Mouse (Mus musculus) liver, adult 2 months (tissue): ENCODE measurements at regions not wholly inside any gene's neighbourhood (a gene's known extent, or its start where the extent isn't known, plus 50 kb on each side); places are given as distances from the start of the nearest gene placed in this dataset.
A peak's percentile ranks its signal among the peaks of the same experiment; 100 is the strongest.

Source experiments
- DNase-seq: peaks from one replicate; pipeline ENCODE4 v3.0.0-alpha.2; 2011; ENCODE audit warnings: low read depth, low spot score; ENCODE audit errors: extremely low read depth
- H3K27ac ChIP-seq: fragments of 200-500 bp; replicated peaks from 2 replicates; pipeline ENCODE4 v1.5.1; 2012; ENCODE audit warnings: low read depth, mild to moderate bottlenecking, control low read depth, inconsistent platforms, low read length; ENCODE audit not compliant: insufficient read depth
- H3K27me3 ChIP-seq: fragments of 200-500 bp; 2 replicates; pipeline ENCODE4 v1.6.1; 2012; ENCODE audit warnings: mild to moderate bottlenecking, moderate library complexity, low read length, inconsistent platforms; ENCODE audit not compliant: control insufficient read depth, insufficient read depth
- H3K36me3 ChIP-seq: fragments of 200-500 bp; 2 replicates; pipeline ENCODE4 v1.6.1; 2012; ENCODE audit warnings: low read length, inconsistent platforms; ENCODE audit not compliant: control insufficient read depth, insufficient read depth
- H3K4me1 ChIP-seq: fragments of 200-500 bp; 2 replicates; pipeline ENCODE4 v1.6.1; 2011; ENCODE audit warnings: low read length; ENCODE audit not compliant: control insufficient read depth, insufficient read depth
- H3K4me3 ChIP-seq: fragments of 200-500 bp; 2 replicates; pipeline ENCODE4 v1.5.1; 2011; ENCODE audit warnings: low read depth, mild to moderate bottlenecking, control low read depth, low read length, moderate library complexity; ENCODE audit not compliant: insufficient read depth
- H3K79me2 ChIP-seq: fragments of 200-500 bp; 2 replicates; pipeline ENCODE4 v1.6.1; 2012; ENCODE audit warnings: inconsistent platforms, mild to moderate bottlenecking, low read length, moderate library complexity; ENCODE audit not compliant: control insufficient read depth, insufficient read depth
- H3K9ac ChIP-seq: fragments of 200-500 bp; 2 replicates; pipeline ENCODE4 v1.6.1; 2012; ENCODE audit warnings: low read depth, mild to moderate bottlenecking, control low read depth, inconsistent platforms, low read length
- CTCF ChIP-seq: fragments of 200-500 bp; IDR thresholded peaks from 2 replicates; pipeline ENCODE4 v1.5.1; 2011; ENCODE audit warnings: low read depth, low read length, control low read depth
- POLR2A ChIP-seq: fragments of 200-500 bp; IDR thresholded peaks from 2 replicates; pipeline ENCODE4 v1.6.1; 2011; ENCODE audit warnings: low read length, control low read depth; ENCODE audit not compliant: insufficient read depth; ENCODE audit errors: extremely low read depth
- WGBS: fragments of 180-500 bp; shearing (Covaris S2); methylation state at CpG from one replicate; pipeline ENCODE4 v1.1.7; 2018; 5-methylcytosine and 5-hydroxymethylcytosine counted together

GRCm38 (mm10) chr4:81005507-81006328 is 95.3 kb downstream of the Lurap1l start:
- no peak for DNase-seq
- 64% methylated on average over 7 of the region's 7 CpGs for WGBS
- Histone ChIP-seq H3K36me3 (no peaks in the 10 kb centered on the region), H3K4me3 (no peak overlapping the region), H3K4me1 (no peaks in the 10 kb centered on the region), H3K27me3 (no peaks in the 10 kb centered on the region), H3K27ac (no peak overlapping the region), H3K9ac (no peak overlapping the region), H3K79me2 (no peaks in the 10 kb centered on the region)
- no peak for TF ChIP-seq CTCF

- Histone ChIP-seq H3K27ac (no peak overlapping the region), H3K79me2 (no peaks in the 10 kb centered on the region), H3K36me3 (no peaks in the 10 kb centered on the region), H3K4me3 (no peak overlapping the region), H3K4me1 (no peaks in the 10 kb centered on the region), H3K27me3 (no peaks in the 10 kb centered on the region), H3K9ac (no peak overlapping the region)
- WGBS: 98% methylated on average over 1 of the region's 1 CpGs
- DNase-seq: no peak
- TF ChIP-seq POLR2A: no peak
- TF ChIP-seq CTCF: no peak
Measured at GRCm38 (mm10) chr4:81006546-81006945, 96.1 kb downstream of the Lurap1l start.

DNA sequence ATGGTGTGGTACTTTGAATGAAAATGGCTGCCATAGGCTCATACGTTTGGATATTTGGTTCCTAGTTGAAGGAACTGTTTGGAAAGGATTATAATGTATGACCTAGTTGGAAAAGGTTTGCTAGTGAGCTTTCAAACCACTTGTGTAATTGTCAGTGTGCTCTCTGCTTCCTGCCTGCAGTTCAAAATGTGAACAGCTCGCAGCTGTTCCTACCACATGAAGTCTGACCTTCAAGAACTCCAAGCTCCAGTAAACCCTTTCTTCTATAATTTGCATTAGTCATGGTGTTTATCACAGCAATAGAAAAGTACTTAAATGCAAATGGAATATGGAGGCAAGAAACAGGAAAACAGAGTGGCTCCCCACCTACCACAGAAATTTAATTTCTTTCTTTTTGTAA is 111.4 kb downstream of the Lurap1l start:
- WGBS: 89% methylated on average over 2 of the region's 2 CpGs

DNA sequence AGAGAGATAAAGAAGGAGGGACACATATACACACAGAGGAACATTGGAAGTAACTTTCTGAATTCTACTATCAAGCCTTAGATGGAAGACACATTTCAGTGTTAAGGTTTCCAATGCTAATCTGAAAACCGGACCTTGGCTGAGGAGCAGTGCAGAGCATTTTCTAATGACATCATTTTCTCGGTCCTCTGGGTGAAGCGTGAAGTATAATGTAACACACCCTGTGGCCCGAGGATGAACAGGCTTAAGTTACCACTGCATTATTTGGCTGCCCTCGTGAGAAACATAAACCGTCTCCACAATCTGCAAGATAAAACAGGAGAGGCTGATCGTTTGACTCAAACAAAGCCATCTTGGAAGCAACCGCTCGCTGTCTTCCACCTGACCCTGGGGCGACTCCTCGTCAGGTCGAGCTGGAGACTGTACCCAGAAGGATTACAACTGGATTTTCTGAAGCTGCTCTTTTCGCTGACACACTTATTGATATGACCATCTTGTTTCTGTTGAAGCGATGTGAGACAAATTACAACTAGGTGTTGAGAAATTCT is 113.1 kb downstream of the Lurap1l start:
- 77% methylated on average over 14 of the region's 14 CpGs for WGBS
- Histone ChIP-seq H3K79me2 (no peaks in the 10 kb centered on the region), H3K4me3 (no peak overlapping the region), H3K27me3 (no peaks in the 10 kb centered on the region), H3K9ac (no peak overlapping the region), H3K4me1 (no peaks in the 10 kb centered on the region; the same call in 1 of the 2 replicates), H3K27ac (no peak overlapping the region), H3K36me3 (no peaks in the 10 kb centered on the region)
- no peak for TF ChIP-seq CTCF
- TF ChIP-seq POLR2A: no peak
- DNase-seq: no peak

More for the DNA sequence above, 111.4 kb downstream of the Lurap1l start:
- H3K27me3 ChIP-seq: no peaks in the 10 kb centered on the region
- no peak overlapping the region for H3K4me3 ChIP-seq
- no peaks in the 10 kb centered on the region for H3K79me2 ChIP-seq
- no peaks in the 10 kb centered on the region for H3K4me1 ChIP-seq
- DNase-seq: no peak
- H3K36me3 ChIP-seq: no peaks in the 10 kb centered on the region
- TF ChIP-seq POLR2A: no peak
- no peak for TF ChIP-seq CTCF
- no peak overlapping the region for H3K9ac ChIP-seq
- no peak overlapping the region for H3K27ac ChIP-seq

GRCm38 (mm10) chr4:81027558-81027957 is 117.1 kb downstream of the Lurap1l start:
- no peaks in the 10 kb centered on the region; the same call in 1 of the 2 replicates for H3K4me1 ChIP-seq
- no peak overlapping the region for H3K4me3 ChIP-seq
- H3K9ac ChIP-seq: no peak overlapping the region
- no peaks in the 10 kb centered on the region for H3K27me3 ChIP-seq
- no peaks in the 10 kb centered on the region for H3K36me3 ChIP-seq
- TF ChIP-seq CTCF (peak; percentile 53), POLR2A (no peak)
- H3K79me2 ChIP-seq: no peaks in the 10 kb centered on the region
- DNase-seq: peak; percentile 70
- 41% methylated on average over 1 of the region's 1 CpGs for WGBS
- no peak overlapping the region for H3K27ac ChIP-seq

DNA sequence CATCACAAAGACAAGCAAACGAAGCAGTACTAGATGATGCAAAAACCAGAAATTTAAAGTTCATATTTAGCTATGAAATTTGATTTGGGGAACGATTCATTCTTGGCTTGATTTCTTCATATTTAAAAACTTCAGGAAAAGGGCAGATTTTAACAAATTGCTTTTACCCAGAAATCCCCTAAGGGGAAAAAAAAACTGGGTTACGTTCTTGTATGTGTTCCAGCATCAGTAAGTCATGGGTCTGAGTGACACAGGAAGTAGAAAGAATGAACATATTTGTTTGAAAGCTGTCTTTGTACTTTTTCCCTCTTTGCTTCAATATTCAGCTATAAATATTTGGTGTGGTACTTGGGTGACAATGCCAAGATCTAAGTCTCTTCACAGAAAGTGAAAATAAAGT is 120.2 kb downstream of the Lurap1l start:
- TF ChIP-seq POLR2A: no peak
- no peak for TF ChIP-seq CTCF
- 78% methylated on average over 3 of the region's 3 CpGs for WGBS
- no peak for DNase-seq

More for the DNA sequence above, 120.2 kb downstream of the Lurap1l start:
- H3K27me3 ChIP-seq: no peaks in the 10 kb centered on the region
- H3K36me3 ChIP-seq: no peaks in the 10 kb centered on the region
- no peak overlapping the region for H3K9ac ChIP-seq
- no peaks in the 10 kb centered on the region for H3K79me2 ChIP-seq
- no peak overlapping the region for H3K27ac ChIP-seq
- no peaks in the 10 kb centered on the region; the same call in 1 of the 2 replicates for H3K4me1 ChIP-seq
- no peak overlapping the region for H3K4me3 ChIP-seq
